Mouse (Mus musculus): ENCODE results near the gene Atp8b5. TPM values are rescaled to one million over a fixed set of nuclear protein-coding genes. Genes with fewer than 3 reads are reported as not detected.

Gene Atp8b5
- total RNA-seq, 2 experiments from 2014 or later, result not detected

- DNase-seq (ENCODE audit: low spot score), result no peak
Observed at GRCm38 (mm10) chr4:43407071-43407920, 140.3 kb downstream of the Atp8b5 start.

GRCm38 (mm10) chr4:43414761-43415160, 147.8 kb downstream of the Atp8b5 start:
- no peak for DNase-seq (ENCODE audit: low spot score)

- DNase-seq (ENCODE audit: low spot score), result peak; percentile 16
Observed at GRCm38 (mm10) chr4:43415221-43416070, 148.5 kb downstream of the Atp8b5 start.

- peak; percentile 3 for DNase-seq (ENCODE audit: low spot score)
Observed at GRCm38 (mm10) chr4:43416071-43416490, 149.1 kb downstream of the Atp8b5 start.

- peak; percentile 1 for DNase-seq (ENCODE audit: low spot score)
Observed at GRCm38 (mm10) chr4:43417269-43418062, 150.5 kb downstream of the Atp8b5 start.

- DNase-seq (ENCODE audit: low spot score), result peak; percentile 0
Observed at GRCm38 (mm10) chr4:43418450-43418849, 151.5 kb downstream of the Atp8b5 start.

GRCm38 (mm10) chr4:43418973-43419656, 152.2 kb downstream of the Atp8b5 start:
- peak; percentile 43 for DNase-seq (ENCODE audit: low spot score)

GRCm38 (mm10) chr4:43419801-43420281, 152.9 kb downstream of the Atp8b5 start:
- DNase-seq (ENCODE audit: low spot score), result peak; percentile 36

GRCm38 (mm10) chr4:43420305-43420704, 153.3 kb downstream of the Atp8b5 start:
- peak; percentile 88 for DNase-seq (ENCODE audit: low spot score)

GRCm38 (mm10) chr4:43421632-43422240, 154.8 kb downstream of the Atp8b5 start:
- DNase-seq (ENCODE audit: low spot score), result peak; percentile 1

Other genes starting within 250 kb of the Atp8b5 start
- 1 to 10 TPM; 6.2 to 7.7 TPM for gene Pigo, start 241.3 kb upstream of the Atp8b5 start, total RNA-seq (2021)
- gene Stoml2, start 235.4 kb upstream of the Atp8b5 start, total RNA-seq (2021), result 100 to 1,000 TPM in 1 of 2 experiments, 10 to 100 TPM in 1; 88.9 to 105 TPM
- gene Fam214b, start 220.9 kb upstream of the Atp8b5 start, total RNA-seq (2021), result 10 to 100 TPM; 27.6 to 28.1 TPM
- 1 to 10 TPM; 1.2 to 1.9 TPM for gene Unc13b, start 208.2 kb upstream of the Atp8b5 start, total RNA-seq (2021)
- 10 to 100 TPM; 28.5 to 36.3 TPM for gene Rusc2, start 114.8 kb downstream of the Atp8b5 start, total RNA-seq (2021)
- gene Fam166b, start 162.0 kb downstream of the Atp8b5 start, total RNA-seq (2021), result not detected
- gene Tesk1, start 174.8 kb downstream of the Atp8b5 start, total RNA-seq (2021), result 10 to 100 TPM; 56.2 to 60.8 TPM
- gene Cd72, start 187.5 kb downstream of the Atp8b5 start, total RNA-seq (2021), result under 1 TPM in 1 of 2 experiments, not detected in 1; 0.21 TPM
- not detected for gene Sit1, start 216.6 kb downstream of the Atp8b5 start, total RNA-seq (2021)
- gene Ccdc107, start 225.7 kb downstream of the Atp8b5 start, total RNA-seq (2021), result 10 to 100 TPM; 21.9 to 26.8 TPM
- not detected for gene Arhgef39, start 232.5 kb downstream of the Atp8b5 start, total RNA-seq (2021)
- 1 to 10 TPM; 1.4 to 2.6 TPM for gene Car9, start 239.8 kb downstream of the Atp8b5 start, total RNA-seq (2021)